Mouse (Mus musculus) urinary bladder, postnatal 4 days (tissue): ENCODE data around the gene Alg11.

Experiments used
- DNase-seq, 2 experiments: peaks; one replicate each; pipeline ENCODE4 v3.0.0; 2021 to 2022; ENCODE audit warnings: low spot score in 2 of 2

The Alg11 gene

GRCm38 (mm10) chr8:22061126-22061525 is 605 bp downstream of the Alg11 start:
- DNase-seq: no peak

GRCm38 (mm10) chr8:22079313-22080007 is 18.9 kb downstream of the Alg11 start:
- peak in 1 of 2 experiments; percentile 2 for DNase-seq

GRCm38 (mm10) chr8:22089226-22089625 is 28.7 kb downstream of the Alg11 start:
- no peak for DNase-seq

GRCm38 (mm10) chr8:22091568-22091967 is 31.0 kb downstream of the Alg11 start:
- no peak for DNase-seq

- DNase-seq: no peak
Measured at GRCm38 (mm10) chr8:22107020-22107419, 46.5 kb downstream of the Alg11 start.
